Mouse (Mus musculus): ENCODE measurements around the gene Majin. TPM values are rescaled to one million over a fixed set of nuclear protein-coding genes. Genes with fewer than 3 reads are reported as not detected.

Gene Majin
- total and polyA plus RNA-seq, 3 experiments: not detected

GRCm38 (mm10) chr19:6204265-6204664, 20.1 kb downstream of the Majin start:
- no peaks in the 10 kb centered on the region for H3K27me3 ChIP-seq (replicated peaks)
- no peak for DNase-seq (ENCODE audit: extremely low read depth)
- no peak overlapping the region for H3K27ac ChIP-seq (ENCODE audit: insufficient read depth, low read depth)
- TF ChIP-seq ELF1 (IDR thresholded peaks at IDR 0.05; ENCODE audit: low read depth, low read length): no peak
- no peak for TF ChIP-seq CHD1 (IDR thresholded peaks at IDR 0.05; ENCODE audit: low read depth, low read length)
- no peak for TF ChIP-seq MAX (IDR thresholded peaks at IDR 0.05; ENCODE audit: low read length)
- no peak for TF ChIP-seq POLR2AphosphoS2 (IDR thresholded peaks at IDR 0.05; ENCODE audit: low read depth, low read length)
- TF ChIP-seq NRF1 (IDR thresholded peaks at IDR 0.05; ENCODE audit: low read depth, low read length): no peak
- TF ChIP-seq JUND (conservative IDR thresholded peaks at IDR 0.05; ENCODE audit: low read depth, low read length): no peak
- no peak for TF ChIP-seq UBTF (IDR thresholded peaks at IDR 0.05; ENCODE audit: low read depth, low read length)
- no peak for TF ChIP-seq SIN3A (IDR thresholded peaks at IDR 0.05; ENCODE audit: low read length)
- TF ChIP-seq RCOR1 (conservative IDR thresholded peaks at IDR 0.05; ENCODE audit: low read depth, low read length): no peak
- no peak for TF ChIP-seq IRF4 (IDR thresholded peaks at IDR 0.05; ENCODE audit: low read depth, low read length)
- H3K9ac ChIP-seq (ENCODE audit: insufficient read depth, low read depth): no peak overlapping the region
- H3K9me3 ChIP-seq (replicated peaks; ENCODE audit: low read length): no peaks in the 10 kb centered on the region
- no peaks in the 10 kb centered on the region for H3K36me3 ChIP-seq (replicated peaks in 1 of 2; ENCODE audit: control insufficient read depth in 1 of 2, insufficient read depth in 1 of 2, low read length in 1 of 2)
- in situ Hi-C loops (cut with MboI; ENCODE audit: low pct_ligation_motif_present, low pct_unique_long_range_greater_than_20kb, low sequenced_read_pairs): no loop called here
- H3K4me3 ChIP-seq (replicated peaks in 1 of 3; ENCODE audit: low read depth in 2 of 3, low read length in 2 of 3, poor library complexity in 1 of 3): no peak overlapping the region
- no peak overlapping the region for H3K4me2 ChIP-seq (ENCODE audit: insufficient read depth, low read depth, poor library complexity, severe bottlenecking)
- dilution Hi-C loops (cut with MboI; ENCODE audit: extremely low pct_ligation_motif_present, extremely low pct_unique_long_range_greater_than_20kb, low sequenced_read_pairs): no loop called here
- no peaks in the 10 kb centered on the region for H3K4me1 ChIP-seq (ENCODE audit: control insufficient read depth in 1 of 2, insufficient read depth in 2 of 2)
- no peaks in the 10 kb centered on the region for H3K79me2 ChIP-seq (replicated peaks; ENCODE audit: control insufficient read depth, extremely low read depth, insufficient read depth, poor library complexity, severe bottlenecking)

GRCm38 (mm10) chr19:6206716-6207115, 22.5 kb downstream of the Majin start:
- dilution Hi-C loops (cut with MboI; ENCODE audit: extremely low pct_ligation_motif_present, extremely low pct_unique_long_range_greater_than_20kb, low sequenced_read_pairs) (no loop called here), in situ Hi-C loops (cut with MboI; ENCODE audit: low pct_ligation_motif_present, low pct_unique_long_range_greater_than_20kb, low sequenced_read_pairs) (no loop called here)
- H3K4me1 ChIP-seq (ENCODE audit: control insufficient read depth in 1 of 2, insufficient read depth in 2 of 2): peaks cover 0 to 7% of the 10 kb centered on the region in 2 experiments; a peak in 1 of 4 replicates
- no peaks in the 10 kb centered on the region for H3K27me3 ChIP-seq (replicated peaks)
- no peaks in the 10 kb centered on the region for H3K79me2 ChIP-seq (replicated peaks; ENCODE audit: control insufficient read depth, extremely low read depth, insufficient read depth, poor library complexity, severe bottlenecking)
- H3K9ac ChIP-seq (ENCODE audit: insufficient read depth, low read depth): no peak overlapping the region
- no peak for TF ChIP-seq MAZ (IDR thresholded peaks at IDR 0.05; ENCODE audit: low read depth, low read length)
- TF ChIP-seq JUN (IDR thresholded peaks at IDR 0.05; ENCODE audit: insufficient read depth, low read depth, low read length): no peak
- TF ChIP-seq TCF12 (IDR thresholded peaks at IDR 0.05; ENCODE audit: low read depth, low read length): no peak
- no peak for TF ChIP-seq E2F4 (IDR thresholded peaks at IDR 0.05; ENCODE audit: insufficient replicate concordance, low read depth, low read length)
- TF ChIP-seq CTCF (conservative IDR thresholded peaks at IDR 0.05 in 1 of 2, IDR thresholded peaks at IDR 0.05 in 1 of 2; ENCODE audit: low read depth in 2 of 2, low read length in 2 of 2): no peak
- no peak for TF ChIP-seq MYC (IDR thresholded peaks at IDR 0.05; ENCODE audit: low read depth, low read length)
- TF ChIP-seq ELF1 (IDR thresholded peaks at IDR 0.05; ENCODE audit: low read depth, low read length): no peak
- no peak for TF ChIP-seq USF1 (IDR thresholded peaks at IDR 0.05; ENCODE audit: low read depth, low read length)
- TF ChIP-seq POLR2AphosphoS2 (IDR thresholded peaks at IDR 0.05; ENCODE audit: low read depth, low read length): no peak
- TF ChIP-seq ZNF384 (IDR thresholded peaks at IDR 0.05; ENCODE audit: low read depth, low read length): no peak
- TF ChIP-seq MAX (IDR thresholded peaks at IDR 0.05; ENCODE audit: low read length): no peak
- TF ChIP-seq TBP (conservative IDR thresholded peaks at IDR 0.05; ENCODE audit: low read depth, low read length): no peak
- no peak for TF ChIP-seq ZMIZ1 (IDR thresholded peaks at IDR 0.05; ENCODE audit: low read depth, low read length)
- no peak for TF ChIP-seq UBTF (IDR thresholded peaks at IDR 0.05; ENCODE audit: low read depth, low read length)
- no peak for TF ChIP-seq RAD21 (IDR thresholded peaks at IDR 0.05; ENCODE audit: low read depth, low read length)
- no peak for TF ChIP-seq GABPA (IDR thresholded peaks at IDR 0.05; ENCODE audit: insufficient replicate concordance, low read depth, low read length)
- TF ChIP-seq SIN3A (IDR thresholded peaks at IDR 0.05; ENCODE audit: low read length): no peak
- TF ChIP-seq CHD1 (IDR thresholded peaks at IDR 0.05; ENCODE audit: low read depth, low read length): no peak
- TF ChIP-seq ETS1 (conservative IDR thresholded peaks at IDR 0.05; ENCODE audit: low read depth, low read length): no peak
- H3K27ac ChIP-seq (ENCODE audit: insufficient read depth, low read depth): no peak overlapping the region
- no peaks in the 10 kb centered on the region for H3K36me3 ChIP-seq (replicated peaks in 1 of 2; ENCODE audit: control insufficient read depth in 1 of 2, insufficient read depth in 1 of 2, low read length in 1 of 2)
- no peak overlapping the region for H3K4me2 ChIP-seq (ENCODE audit: insufficient read depth, low read depth, poor library complexity, severe bottlenecking)
- H3K4me3 ChIP-seq (replicated peaks in 1 of 3; ENCODE audit: low read depth in 2 of 3, low read length in 2 of 3, poor library complexity in 1 of 3): no peak overlapping the region
- no peaks in the 10 kb centered on the region for H3K9me3 ChIP-seq (replicated peaks; ENCODE audit: low read length)
- DNase-seq (ENCODE audit: extremely low read depth): no peak

Data from CH12.LX (cell line).